Mouse (Mus musculus) heart, adult 2 months (tissue): ENCODE results near the gene Akap8.

Experiments
- CTCF ChIP-seq: fragments of 200-600 bp; IDR thresholded peaks from 2 replicates; pipeline ENCODE4 v1.8.1; 2022; ENCODE audit warnings: antibody characterized with exemption, mild to moderate bottlenecking, moderate library complexity
- POLR2A ChIP-seq: fragments of 200-500 bp; IDR thresholded peaks from 2 replicates; pipeline ENCODE4 v1.6.1; 2011; ENCODE audit warnings: mild to moderate bottlenecking, low read depth, low read length, control low read depth; ENCODE audit not compliant: insufficient read depth

DNA sequence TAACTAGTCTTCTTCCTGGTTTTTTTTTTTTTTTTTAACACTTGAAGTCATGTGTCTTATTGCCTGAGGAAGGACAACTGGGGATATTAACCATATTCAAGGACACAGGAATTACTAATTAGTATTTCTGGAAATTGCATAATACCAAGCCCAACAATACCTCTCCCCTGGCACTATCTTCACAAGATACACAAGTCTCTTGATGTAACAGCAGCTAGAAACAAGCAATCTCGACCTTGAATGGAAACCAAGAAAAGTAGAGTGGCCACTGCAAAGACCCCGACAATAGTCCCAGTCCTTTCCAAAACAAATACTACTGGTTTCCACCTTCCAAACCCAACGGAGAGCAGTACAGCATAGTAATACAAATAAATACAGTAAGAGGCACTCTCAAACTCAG lies 45.5 kb downstream of the Akap8 start:
- TF ChIP-seq CTCF: no peak
- no peak for TF ChIP-seq POLR2A
